Mouse (Mus musculus): ENCODE results near the gene Epn2.

The Epn2 gene

DNA sequence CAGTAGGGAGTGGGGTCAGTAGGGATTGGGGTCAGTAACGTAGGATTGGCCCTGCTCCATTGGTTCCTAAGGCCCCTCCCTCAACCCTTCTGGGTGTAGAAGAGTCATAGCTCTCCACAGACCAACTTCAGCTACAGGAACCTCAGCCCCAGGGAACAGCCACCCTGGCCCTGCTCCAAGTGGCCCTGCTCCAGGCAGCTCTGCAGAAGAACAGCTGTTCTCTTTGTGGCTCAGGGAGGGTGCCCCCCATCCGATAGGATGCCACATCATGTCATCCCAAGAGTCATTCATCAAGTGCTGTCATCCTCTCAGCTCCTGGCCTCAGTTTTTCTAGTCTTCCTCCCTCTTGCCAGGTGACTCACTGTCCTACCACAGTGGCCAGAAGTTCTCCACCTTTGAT is 92.1 kb downstream of the Epn2 start:
- no peak for DNase-seq

DNA sequence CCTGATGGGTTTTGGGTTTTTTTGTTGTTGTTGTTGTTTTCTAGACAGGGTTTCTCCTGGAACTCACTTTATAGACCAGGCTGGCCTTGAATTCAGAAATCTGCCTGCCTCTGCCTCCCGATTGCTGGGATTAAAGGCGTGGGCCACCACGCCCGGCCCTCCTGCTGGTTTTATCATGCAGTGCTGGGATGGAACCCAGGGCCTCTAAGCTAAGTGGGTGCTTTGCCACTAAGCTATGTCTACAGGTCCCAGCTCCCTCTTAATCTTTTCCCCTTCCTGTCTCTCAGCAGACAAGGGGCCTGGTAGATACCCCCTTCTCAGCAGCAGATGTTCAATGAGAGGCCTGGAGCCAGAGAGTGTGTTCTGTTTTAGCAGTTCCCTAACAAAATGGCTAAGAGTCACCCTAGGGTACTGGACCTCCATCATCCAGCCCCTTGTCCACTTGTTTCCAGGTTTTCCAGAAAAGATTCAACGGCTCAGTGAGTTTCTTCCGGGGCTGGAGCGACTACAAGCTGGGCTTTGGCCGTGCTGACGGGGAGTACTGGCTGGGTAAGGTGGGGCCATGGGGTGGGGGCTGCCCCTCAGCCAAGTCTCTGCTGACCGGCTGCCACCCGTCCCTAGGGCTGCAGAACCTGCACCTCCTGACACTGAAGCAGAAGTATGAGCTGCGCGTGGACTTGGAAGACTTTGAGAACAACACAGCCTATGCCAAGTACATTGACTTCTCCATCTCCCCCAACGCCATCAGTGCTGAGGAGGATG is 92.8 kb downstream of the Epn2 start:
- DNase-seq = no peak

DNA sequence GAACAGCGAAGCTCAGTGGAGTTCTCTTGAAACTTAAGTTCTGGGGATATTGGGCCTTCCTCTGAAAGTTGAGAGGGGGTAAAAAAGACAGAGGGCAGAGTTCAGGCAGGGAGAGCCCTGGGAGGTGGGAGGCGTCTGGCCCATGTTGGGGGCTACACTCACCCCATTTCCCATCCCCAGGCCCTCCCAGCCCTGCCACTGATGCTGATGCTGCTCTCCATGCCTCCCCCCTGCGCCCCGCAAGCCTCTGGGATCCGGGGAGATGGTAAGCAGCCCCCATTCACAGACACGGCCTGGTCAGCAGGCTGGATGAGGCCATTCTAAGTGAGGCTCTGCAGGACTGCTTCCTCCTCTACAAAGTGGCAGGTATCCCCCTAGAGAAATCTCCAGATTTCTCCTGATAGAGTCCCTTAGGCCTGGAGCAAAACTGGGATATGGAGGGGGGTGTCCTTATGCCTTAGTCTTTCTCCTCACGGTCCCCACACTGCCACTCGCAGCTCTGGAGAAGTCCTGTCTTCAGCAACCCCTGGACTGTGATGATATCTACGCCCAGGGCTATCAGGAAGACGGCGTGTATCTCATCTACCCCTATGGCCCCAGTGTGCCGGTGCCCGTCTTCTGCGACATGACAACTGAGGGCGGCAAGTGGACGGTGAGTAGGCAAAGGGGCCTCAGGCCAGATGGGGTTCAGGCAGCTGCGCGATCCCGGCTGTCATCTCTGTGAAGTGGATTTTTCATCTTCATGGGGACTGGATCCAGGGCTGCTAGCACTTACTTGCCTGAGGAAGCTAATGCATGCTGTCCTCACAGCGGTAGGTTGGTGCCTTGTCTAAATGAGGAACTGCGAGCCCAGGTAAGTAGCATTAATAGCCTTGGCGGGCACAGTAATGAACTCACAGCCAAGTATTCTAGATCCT is 93.7 kb downstream of the Epn2 start:
- DNase-seq = no peak

DNA sequence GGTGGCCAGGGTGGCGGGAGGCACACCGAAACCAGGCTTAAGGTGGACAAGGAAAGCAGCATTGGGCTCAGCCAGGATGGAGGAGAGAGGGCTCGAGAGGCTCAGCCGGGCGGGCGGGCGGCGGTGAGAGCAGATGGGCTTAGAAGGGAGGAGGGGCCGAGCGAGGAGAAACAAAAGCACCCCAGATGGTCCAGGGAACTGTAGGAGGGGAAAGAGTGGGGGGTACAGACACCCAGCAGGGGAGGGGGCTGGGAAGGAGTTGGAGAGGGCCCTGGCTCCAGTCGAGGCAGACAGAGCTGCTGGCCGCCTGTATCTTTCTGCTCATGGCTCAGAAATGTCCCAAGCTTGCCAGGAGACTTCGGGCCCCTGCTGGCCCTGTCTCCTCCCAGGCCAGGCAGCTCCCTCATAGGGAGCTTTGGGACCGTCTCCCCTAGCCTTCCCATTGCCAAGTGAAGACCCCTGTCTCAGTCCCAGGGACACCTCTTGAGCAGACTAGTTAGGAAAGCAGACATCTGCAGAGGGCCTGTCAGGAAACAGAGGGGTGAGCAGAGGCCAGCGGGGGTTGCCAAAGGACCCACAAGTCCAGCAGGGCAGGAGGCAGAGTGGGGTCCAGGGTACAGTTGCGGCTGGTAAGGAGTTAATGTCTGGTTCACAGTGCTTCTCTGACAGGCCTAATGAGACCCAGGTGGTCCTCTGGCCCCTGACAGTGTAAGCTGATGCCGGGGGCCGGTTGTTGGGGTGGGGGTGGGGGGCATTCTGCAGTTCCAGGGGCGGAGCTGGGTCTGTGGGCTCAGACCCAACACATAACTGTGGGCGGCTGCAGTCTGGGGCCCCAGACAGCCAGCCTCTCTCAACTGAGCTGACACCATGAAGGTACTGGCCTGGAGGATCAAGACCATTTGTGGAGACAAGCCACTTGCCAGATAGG is 94.6 kb downstream of the Epn2 start, which contains the start of gene Mfap4:
TSS of gene Mfap4 (plus strand) at position 819 of the 928 bp plus-strand sequence.
- DNase-seq = no peak

DNA sequence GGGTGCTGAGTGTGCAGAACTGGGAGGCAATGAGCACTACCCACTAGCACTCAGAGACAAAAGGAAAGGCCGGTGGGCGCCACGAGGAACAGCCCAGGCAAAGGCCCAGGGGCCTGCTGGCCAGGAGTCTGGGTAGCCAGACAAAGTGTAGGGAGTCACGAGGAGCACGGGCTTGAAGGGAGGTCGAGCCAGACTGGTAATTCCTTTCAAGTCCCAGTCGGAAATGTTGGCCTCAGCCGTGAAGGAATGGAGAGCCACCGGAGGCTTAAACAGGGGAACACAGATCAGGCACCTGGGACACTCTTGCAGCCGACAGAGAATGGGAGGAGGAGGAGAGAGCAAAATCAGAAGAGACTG is 95.3 kb downstream of the Epn2 start:
- DNase-seq = no peak

DNA sequence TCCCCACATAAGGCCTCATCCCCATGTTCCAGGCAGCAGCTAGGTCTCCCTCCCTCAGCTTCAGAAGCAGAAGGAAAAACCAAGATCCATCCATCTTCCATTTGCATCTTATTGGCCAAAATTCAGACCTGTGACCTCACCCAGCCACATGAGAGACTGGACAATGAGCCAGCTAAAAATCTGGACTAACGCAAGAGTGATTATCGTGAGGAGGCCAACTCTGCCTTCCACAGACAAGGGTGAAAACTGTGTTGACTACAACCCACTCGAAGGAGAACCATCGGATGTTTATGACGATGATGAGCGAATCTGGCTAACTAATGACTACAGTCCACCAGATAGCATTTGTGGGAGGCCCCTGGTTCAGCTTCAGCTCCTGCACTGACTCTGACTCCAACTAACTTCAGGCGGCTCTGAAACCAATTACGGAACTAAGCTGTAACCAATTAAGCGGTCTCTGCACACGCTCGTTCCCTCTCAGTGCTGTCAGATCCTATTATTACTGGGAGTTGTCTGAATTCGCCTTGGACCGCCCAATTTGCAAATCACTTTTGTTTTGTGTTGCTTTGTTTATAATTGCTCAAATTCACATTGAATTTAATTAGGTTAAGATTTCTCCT is 96.2 kb downstream of the Epn2 start:
- no peak for DNase-seq

DNA sequence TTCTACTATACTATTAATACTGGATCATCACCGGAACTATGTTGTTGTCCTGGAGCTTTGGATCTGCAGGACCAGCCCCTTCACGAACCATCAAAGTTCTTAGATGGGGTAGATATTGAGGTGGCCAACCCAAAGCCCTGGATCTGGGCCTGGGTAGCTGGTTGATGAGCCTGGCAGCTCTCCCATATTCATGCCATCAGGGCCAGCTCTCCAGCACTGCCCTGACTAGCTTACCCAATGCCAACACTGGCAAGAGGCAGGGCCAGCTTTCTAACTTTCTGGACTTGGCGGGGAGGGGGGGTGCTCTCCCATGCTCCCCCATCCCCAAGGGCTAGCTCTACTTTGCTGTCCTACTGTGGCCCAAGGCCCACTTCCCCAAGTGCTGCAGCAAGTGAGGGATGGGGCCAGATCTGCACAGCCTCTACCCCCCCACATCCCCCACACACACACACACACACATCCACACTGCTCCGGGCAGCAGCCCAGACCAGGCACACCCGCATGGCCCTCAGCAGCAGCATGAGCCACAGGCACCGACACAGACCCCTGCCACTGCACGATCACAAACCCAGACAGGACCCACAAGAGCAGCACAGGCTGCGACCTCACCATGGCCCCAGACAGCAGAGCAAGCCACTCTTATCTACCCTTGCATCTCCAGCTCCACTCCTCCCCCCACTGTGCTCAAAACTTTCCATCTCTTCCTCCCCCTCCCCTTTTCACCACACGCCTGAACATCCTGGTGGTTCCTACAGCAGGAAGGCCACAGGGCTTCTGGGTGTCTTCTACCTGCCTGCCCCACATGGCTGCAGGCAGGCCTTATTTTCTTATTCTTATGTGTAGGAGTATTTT is 98.0 kb downstream of the Epn2 start:
- DNase-seq = peak; percentile 61

DNA sequence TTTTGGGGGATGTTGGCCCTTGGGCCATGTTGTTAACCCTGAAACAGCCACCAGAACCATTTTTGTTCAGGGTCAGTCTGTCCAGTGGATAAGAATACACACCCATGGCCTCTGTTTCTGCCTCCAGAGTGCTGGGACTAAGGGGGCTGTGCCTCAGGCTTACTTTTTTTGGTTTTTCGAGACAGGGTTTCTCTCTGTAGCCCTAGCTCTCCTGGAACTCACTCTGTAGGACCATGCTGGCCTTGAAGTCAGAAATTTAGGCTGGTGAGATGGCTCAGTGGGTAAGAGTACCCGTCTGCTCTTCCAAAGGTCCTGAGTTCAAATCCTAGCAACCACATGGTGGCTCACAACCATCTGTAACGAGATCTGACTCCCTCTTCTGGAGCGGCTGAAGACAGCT is 100.7 kb downstream of the Epn2 start:
- DNase-seq = no peak

DNA sequence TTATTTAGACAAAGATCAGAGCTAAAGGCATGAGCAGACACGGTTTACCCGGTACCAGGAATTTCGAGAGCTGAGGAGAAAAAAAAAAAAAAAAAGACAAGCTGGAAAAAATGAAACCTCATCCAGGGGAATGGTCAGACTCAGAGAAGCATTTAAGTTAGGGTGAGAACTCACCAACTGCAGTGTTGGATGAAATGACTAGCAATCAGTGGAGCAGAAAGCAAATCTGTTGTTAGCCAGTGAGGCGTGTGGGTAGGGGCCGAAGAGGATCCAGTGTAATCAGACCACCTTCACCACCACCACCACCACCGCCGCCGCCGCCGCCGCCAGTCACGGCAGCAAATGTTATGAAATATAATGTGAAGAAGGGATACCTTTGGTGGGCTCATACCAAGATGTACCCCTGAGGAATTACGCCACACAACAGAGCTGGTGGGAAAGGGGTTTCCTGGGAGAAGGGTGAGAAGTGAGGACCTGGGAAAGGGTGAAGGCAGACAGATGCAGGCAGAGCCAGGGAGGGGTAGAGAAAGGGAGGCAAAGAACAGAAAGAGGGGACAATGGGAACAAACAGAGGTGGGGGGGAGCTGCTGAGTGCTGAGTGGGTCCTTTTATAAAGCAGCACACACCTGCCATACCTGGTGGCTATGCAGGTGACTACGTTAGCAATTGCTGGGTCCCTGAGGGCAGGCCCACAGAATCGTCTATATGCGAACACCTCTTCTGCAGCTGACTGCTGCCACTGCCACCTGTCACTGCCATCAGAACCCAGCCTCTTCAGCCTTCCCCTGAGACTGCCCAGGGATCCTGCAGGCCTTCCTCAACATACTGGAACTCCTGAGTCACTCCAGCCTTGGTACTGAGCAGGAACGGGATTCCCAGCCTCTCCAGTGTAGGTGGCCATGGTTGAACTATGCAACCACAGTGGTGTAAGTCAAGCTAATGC is 101.7 kb downstream of the Epn2 start:
- DNase-seq = no peak

DNA sequence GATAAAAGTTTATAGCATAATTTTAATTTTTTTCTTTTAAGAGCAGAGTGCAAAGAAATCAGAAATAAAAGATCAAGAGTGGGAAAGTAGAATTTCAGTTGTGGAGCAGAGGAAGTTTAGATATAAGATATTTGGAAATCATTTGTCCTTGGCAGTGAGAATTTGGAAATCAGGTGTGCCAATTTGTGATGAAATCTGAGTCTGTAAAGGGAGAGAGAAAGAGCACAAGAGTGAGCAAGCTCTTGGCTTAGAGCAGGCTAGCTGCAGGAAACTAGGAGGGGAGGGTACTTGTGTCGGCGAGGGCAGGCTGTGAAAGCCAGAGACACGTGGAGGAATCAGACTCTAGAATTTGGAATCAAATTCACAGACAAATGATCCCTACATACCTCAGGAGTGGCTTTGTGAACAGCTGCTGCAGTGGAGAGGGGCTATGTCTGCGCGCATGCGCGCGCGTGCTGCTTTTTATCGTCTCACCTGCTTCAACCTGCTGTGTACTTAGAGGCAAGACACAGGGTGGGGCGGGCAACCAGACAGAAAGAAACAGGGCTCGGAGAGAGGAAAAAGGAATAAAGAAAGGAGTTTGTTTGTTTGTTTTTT is 102.6 kb downstream of the Epn2 start:
- peak; percentile 25 for DNase-seq

DNA sequence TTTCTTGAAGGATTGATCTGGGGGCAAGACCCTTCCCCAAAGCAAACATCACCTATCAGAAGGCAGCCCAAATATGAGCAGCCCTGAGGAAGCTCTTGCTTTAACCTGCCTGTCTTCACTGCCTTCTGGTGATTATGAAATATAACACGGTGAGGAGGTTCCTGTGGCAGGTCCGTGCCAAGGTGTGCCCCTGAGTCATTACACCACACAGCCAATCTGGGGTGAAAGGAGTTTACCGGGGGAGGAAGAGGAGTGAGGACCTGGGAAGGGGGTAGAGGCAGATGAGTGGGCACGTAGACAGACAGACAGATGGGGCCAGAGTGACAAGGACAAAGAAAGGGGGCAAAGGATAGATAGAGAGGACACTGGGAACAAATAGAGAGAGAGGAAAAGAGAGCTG is 105.9 kb downstream of the Epn2 start:
- DNase-seq = no peak

DNA sequence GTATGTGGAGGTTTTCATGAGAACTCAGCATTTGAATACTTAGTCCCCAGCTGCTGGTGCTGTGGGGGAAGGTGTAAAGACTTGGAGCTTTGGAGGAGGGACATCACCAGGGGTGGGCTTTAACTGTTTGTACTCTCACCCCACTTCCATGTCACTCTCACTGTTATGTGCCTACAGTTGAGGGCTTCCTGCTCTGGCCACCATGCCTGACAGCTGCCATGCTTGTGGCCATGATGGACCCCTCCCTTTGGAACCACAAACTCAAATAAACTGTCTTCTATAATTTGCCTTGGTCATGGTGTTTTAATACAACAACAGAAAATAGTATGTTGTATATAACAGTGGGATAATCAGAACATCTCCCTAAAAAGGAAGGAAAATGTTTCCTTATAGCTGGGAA is 108.6 kb downstream of the Epn2 start:
- DNase-seq = no peak

DNA sequence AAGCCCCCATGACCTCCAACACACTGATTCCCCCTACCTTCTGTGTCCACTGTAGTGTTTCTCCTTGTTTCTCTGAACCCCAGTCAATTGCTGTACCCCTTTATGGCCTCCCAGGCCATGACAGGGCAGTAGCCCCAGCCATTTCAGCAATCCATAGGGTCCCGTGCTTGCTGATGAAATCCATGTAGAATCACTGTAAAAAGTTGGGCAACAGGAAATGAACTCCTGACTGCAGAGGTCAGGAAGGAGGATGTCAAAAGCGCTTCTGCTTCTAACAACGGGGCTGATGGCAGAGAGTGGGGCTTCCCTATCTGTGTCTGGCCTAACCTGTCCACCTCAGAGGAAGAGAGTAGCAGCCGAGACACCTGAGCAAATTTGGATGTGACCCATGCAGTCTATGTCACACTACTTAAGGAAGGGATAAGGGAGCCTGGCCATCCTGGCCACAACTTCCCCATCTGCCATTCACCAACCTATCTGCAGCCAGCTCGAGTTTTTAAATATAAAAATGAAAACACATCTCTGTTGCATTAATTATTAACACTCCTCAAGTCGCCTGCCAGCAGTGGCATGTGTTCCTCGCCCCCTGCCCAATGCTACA is 110.1 kb downstream of the Epn2 start:
- no peak for DNase-seq

DNA sequence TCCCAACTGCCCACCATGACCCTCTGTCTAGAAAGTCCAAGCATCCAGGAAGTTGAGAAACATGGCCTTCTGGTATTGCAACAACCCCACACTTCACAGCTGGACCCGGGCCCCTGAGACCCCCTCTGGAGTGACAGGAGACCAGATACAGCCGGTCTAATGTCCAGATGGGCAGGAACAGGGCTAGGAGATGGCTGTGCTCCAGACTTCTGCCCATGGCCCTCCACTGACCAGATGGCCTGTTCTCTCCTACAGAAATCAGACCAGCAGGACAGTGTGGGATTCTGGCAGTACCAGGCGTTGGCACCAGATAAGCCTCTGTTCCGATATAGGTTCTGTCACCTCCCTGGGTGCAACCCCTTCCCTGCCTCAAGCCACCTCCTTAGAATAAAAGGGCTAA is 111.0 kb downstream of the Epn2 start:
- no peak for DNase-seq
